Mouse (Mus musculus) gastrocnemius, postnatal 36 days (tissue): Measurements from ENCODE around the gene Celsr3. TPM values are rescaled to one million over a fixed set of nuclear protein-coding genes. Genes with fewer than 3 reads are reported as not detected.

ENCODE experiments used
- DNase-seq, 2 experiments: peaks; one replicate each; pipeline ENCODE4 v3.0.0; 2022
- intact Hi-C: fragments of 180-260 bp; cut with DNase I; formaldehyde crosslinking; loops from one replicate; pipeline ENCODE4 v1.15.1; 2025
- microRNA-seq, 2 experiments: library from miRNA; unstranded; fragments of <30 nt; microRNA quantifications; one replicate each; pipeline ENCODE4 v1.2.0; 2021
- total RNA-seq, 2 experiments: library from RNA; stranded (reverse); gene quantifications; 2 replicates each; pipeline ENCODE4 v1.2.3; 2021

Celsr3 gene
- total RNA-seq, 2 experiments from 2014 or later = not detected

DNA sequence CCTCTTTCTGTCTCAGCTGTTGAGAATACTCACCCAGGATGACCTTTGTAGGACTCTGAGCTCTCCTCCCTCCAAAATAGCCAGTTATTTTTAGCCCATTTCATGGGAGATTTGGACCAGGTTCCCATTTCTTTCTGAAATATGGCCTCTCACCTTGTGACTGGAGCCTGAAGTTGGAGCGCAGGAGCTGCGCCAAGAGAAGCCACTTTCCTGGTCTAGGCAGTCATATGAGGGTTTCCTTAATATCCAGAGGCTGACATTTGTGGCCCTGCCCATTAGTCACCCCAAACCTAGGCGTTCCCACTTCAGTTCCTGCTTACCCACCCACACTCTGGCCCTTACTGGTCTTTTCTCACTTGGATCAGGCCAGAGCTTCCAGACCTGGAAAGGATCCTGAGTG lies 26.9 kb downstream of the Celsr3 start, which contains the start of gene Slc26a6:
TSS of gene Slc26a6 (plus strand) at position 308 of the 400 bp plus-strand sequence.
- peak; percentile 31 to 62 for DNase-seq
- intact Hi-C loops = no loop called here

DNA sequence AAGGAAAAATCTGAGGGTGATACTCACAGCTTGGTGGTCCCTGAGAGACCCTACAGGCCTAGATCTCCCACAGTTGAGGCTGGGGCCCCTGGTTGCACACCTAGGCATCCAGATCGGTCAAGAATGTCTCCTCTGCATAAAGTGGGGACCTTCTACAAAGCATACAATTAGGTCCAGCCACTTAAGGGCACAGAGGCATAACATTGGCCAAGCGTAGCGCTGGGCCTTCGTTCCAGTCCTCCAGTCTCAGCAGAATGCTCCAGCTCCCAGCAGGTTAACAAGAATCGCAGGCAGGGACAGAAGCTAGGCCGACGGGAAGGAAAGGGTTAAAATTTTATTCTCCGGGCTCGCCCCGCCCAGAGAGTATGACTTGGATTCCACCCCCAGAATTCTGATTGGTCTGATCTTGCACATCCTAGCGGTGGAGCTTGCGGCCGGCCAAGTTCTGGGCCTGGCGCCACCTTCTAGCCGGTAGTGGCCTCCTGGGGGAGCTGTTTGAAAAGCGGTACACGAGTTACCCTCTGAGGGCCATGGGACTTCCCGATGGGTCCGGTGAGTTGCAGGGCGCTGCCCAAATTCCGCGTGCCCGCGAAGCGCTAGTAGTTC lies 27.6 kb downstream of the Celsr3 start:
- intact Hi-C loops = no loop called here
- DNase-seq = peak; percentile 89 to 91

DNA sequence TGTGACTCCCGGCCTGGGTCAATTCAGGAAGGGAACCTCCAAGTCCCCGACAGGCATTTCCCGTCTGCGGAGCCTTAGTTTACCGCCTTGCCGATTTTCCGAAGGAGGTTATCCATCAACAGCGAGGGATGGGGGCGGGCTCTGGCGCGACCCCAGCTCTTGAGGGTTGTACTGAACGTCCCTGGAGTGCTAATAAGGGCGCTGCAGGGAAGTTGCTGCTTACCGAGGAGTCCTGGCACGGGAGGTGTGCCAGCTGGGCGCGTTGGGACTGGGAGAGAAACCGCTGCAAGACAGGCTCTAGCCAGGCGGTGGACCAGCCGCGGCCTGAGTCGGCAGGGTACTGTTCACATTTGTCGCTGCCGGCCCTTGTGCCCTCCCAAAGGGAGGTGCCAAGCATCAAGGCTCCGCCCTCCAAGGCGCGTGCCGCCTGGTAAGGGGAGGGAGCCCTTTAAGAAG lies 28.1 kb downstream of the Celsr3 start:
- intact Hi-C loops = no loop called here
- DNase-seq = peak; percentile 80 to 81

DNA sequence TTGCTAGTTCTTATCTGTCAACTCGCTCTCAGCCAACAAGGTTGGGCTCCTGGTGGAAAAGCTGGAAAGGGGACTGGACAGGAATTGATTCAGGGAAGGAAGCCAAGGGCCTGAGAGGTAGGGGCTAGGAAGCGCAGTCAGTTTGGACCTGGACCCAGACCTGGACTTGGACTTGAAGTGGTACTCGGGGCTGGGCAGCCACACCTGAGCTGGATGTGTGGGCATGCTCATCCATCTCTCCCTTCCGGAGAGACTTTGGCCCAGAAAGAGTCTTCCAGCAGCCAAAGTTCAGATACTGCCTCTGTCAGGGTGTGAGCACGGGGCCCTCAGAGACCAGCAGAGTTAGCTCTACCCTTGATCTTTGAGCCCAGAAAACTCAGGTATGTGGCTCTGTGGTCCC lies 29.2 kb downstream of the Celsr3 start:
- intact Hi-C loops = no loop called here
- no peak for DNase-seq

DNA sequence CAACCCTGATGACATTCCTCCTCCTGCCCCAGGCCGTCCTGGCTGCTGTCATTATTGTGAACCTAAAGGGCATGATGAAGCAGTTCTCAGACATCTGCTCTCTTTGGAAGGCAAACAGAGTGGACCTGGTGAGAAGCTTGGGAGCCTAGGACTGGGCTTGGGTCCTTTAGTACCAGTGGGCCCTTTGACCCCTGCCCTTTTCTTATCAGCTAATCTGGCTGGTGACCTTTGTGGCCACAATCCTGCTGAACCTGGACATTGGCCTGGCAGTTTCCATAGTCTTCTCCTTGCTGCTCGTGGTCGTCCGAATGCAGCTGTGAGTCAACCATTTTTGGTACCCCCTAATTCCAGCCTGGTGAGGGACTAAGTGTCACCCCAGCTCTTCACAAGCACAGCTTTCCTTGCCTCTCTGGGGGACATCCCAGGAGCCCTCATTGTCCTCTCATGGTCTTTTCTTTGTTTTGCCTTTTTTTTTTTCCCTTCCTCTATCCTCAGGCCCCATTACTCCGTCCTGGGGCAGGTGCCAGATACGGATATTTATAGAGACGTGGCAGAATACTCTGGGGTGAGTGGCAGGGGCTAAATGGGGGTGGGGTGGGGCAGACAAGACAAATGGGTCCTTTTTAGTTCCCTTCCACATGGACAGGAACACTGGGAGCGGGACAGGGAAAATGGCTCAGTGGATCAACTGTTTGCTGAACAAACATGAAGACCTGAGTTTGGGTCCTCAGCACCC lies 32.8 kb downstream of the Celsr3 start:
- intact Hi-C loops = no loop called here
- DNase-seq = no peak

Small RNA genes within 50 kb of the gene (microRNA-seq; reads per million reads assigned to microRNA genes)
- gene Gm23156 = 0 reads per million in 2 experiments

Other genes with a start within 250 kb of the Celsr3 start
- gene Wdr6, start 247.6 kb upstream of the Celsr3 start, total RNA-seq = 1 to 10 TPM; 4.6 to 5.6 TPM
- gene P4htm, start 228.7 kb upstream of the Celsr3 start, total RNA-seq = 1 to 10 TPM; 3.1 to 3.5 TPM
- 10 to 100 TPM; 63.2 to 64.7 TPM for gene Arih2, start 176.9 kb upstream of the Celsr3 start, total RNA-seq
- 10 to 100 TPM; 59.0 to 75.5 TPM for gene Slc25a20, start 164.2 kb upstream of the Celsr3 start, total RNA-seq
- gene Prkar2a, start 137.0 kb upstream of the Celsr3 start, total RNA-seq = 100 to 1,000 TPM; 129 to 157 TPM
- 10 to 100 TPM in 1 of 2 experiments, 1 to 10 TPM in 1; 9.9 to 14.5 TPM for gene Ip6k2, start 42.5 kb upstream of the Celsr3 start, total RNA-seq
- gene Nckipsd, start 18.0 kb upstream of the Celsr3 start, total RNA-seq = 1 to 10 TPM; 2.8 to 3.2 TPM
- gene Slc26a6, start 27.0 kb downstream of the Celsr3 start, total RNA-seq = 10 to 100 TPM; 16.5 to 19.3 TPM
- gene Tmem89, start 88.3 kb downstream of the Celsr3 start, total RNA-seq = not detected
- 1,000 to 10,000 TPM; 1,038 to 1,084 TPM for gene Uqcrc1, start 110.3 kb downstream of the Celsr3 start, total RNA-seq
- 1 to 10 TPM; 2.4 TPM for gene Col7a1, start 127.3 kb downstream of the Celsr3 start, total RNA-seq
- under 1 TPM; 0.23 to 0.67 TPM for gene Ucn2, start 159.7 kb downstream of the Celsr3 start, total RNA-seq
- 10 to 100 TPM; 37.3 to 46.3 TPM for gene Pfkfb4, start 165.5 kb downstream of the Celsr3 start, total RNA-seq
- 10 to 100 TPM; 11.9 to 13.4 TPM for gene Shisa5, start 212.2 kb downstream of the Celsr3 start, total RNA-seq
- 10 to 100 TPM; 11.6 to 11.8 TPM for gene Trex1, start 233.4 kb downstream of the Celsr3 start, total RNA-seq
- gene Atrip, start 247.8 kb downstream of the Celsr3 start, total RNA-seq = 1 to 10 TPM; 7.8 to 8.3 TPM